Mouse (Mus musculus): ENCODE measurements at regions not wholly inside any gene's neighbourhood (a gene's known extent, or its start where the extent isn't known, plus 50 kb on each side); places are given as distances from the start of the nearest gene placed in this dataset.

- DNase-seq: no peak
Observed at GRCm38 (mm10) chr10:126182386-126182785, 216.4 kb downstream of the Lrig3 start.

DNA sequence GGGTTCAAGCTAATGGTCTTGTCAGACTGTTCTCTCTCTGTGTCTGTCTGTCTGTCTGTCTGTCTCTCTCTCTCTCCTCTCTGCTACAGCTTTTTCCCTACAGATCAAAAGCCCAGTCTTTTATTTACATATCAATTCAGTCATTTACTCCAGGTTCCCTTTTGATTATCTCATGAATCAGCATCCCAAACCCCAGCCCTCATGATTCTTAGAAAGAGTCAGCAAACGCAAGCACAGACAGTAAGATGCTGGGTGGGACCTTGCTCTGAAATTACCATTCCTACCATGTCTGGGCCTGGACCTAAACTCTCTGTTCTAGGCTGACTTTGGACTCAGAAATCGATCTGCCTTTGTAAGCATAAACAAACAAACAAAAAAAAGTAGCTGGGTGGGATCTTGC lies 218.0 kb downstream of the Lrig3 start:
- no peak for DNase-seq

DNA sequence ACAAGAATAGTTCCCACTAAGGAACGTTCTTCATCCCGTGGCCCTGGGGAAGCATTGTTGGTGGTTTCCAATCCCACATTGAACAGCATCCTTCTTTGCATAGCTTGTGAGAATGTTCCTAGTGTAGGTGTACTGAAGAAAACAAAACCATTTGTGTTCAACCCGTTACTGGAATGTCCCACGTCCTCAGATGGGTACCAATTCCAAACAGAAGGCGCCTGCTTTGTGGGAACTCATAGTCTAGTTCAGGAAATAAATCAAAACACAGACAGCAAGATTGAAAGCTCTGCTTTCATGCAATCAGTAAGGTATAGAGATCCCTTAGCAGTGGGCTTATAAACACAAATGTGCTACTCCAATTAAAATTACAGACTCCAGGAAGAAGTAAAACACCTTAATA lies 219.4 kb downstream of the Lrig3 start:
- DNase-seq: no peak

GRCm38 (mm10) chr10:126186086-126186485 lies 220.1 kb downstream of the Lrig3 start:
- no peak for DNase-seq

- DNase-seq: no peak
Observed at GRCm38 (mm10) chr10:126189001-126189400, 223.0 kb downstream of the Lrig3 start.

Data from thymus, postnatal 4 days (tissue).